Mouse (Mus musculus): Measurements from ENCODE around the gene Pcgf1. TPM values are rescaled to one million over a fixed set of nuclear protein-coding genes. Genes with fewer than 3 reads are reported as not detected.

Pcgf1 gene
- total RNA-seq, 1 experiment from 2014 or later = 29.2 TPM

DNA sequence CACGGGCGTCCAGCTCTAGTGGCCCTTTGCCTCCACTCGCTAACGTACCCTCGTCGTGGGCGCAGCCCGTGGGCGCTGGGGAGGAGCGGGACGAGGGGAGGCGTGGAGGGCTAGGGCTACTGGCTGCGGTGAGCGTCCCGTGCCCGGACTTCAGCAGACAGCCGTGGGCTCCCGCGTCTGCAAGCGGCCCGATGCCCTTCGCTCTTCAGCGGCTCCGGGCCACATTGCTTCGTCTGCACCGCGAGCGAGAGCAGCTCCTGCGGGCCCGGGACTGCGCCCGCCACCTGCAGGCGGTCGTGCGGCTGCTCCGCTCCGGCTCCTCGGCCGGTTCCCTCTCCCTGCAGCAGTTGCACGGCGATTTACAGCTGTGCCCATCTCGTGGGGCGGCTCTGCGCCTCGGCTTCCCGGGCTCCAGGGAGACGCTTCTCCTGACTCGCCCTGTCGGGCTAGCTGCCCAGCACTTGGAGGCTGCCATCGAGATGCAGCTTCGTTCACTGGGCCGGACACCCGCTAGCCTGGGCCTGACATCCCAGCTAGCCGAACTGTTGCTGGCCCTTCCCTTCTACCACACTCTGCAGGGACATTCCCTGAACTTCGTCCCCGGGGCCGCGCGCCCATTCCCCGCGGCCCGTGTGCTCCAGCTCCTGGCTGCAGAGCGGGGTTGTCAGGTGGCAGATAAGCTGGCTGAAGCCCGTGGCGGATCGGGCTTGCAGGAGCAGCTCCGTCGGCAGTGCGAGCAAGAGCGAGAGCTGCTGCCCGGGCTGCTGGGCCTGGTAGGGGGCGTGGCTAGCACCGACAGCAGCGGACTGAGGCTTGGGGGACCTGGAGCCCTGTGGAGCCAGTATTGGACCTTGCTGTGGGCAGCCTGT, 24.3 kb downstream of the Pcgf1 start:
- peak; percentile 81 for DNase-seq

GRCm38 (mm10) chr6:83103130-83103650, 25.5 kb downstream of the Pcgf1 start:
- DNase-seq = no peak

GRCm38 (mm10) chr6:83104158-83104557, 26.5 kb downstream of the Pcgf1 start:
- no peak for DNase-seq

DNA sequence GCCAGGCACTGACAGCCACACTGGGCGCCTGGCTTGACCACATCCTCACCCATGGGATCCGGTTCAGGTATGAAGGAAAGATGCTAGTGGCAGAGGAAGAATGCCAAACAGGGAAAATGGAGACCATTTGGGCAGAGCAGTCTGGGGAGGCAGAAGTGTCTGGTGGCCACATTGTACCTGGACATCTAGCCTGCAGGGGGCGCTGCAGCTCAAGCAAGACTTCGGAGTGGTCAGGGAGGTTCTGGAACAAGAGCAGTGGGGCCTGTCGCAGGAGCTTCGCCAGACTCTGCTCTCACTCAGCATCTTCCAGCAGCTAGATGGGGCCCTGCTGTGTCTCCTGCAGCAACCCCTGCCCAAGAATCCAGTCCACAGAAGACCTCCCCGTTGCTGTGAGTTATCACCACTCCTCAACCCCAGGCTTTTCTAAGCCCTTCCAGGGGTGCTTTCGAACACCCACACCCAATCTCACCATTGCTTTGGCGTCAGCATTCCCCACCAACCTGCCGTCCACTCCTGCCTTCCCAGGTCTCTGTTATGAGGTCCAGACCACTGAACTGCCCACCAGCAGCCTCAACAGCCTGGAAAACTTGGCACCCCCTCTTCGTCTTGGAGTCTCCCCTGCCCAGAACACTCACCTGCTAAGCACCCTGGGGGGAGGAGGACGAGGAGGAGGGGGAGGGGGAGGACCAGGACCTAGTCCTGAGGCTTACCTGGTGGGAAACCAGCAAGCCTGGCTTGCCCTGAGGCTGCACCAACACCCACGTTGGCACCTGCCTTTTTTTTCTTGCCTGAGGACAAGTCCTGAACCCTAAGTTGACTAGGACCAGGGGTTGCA, 30.1 kb downstream of the Pcgf1 start:
- peak; percentile 94 for DNase-seq

- peak; percentile 92 for DNase-seq
Observed at GRCm38 (mm10) chr6:83108762-83109668, 31.3 kb downstream of the Pcgf1 start, which contains the start of gene Mrpl53. Gene Mrpl53 (plus strand): TSS chr6:83109040.

- DNase-seq = no peak
Observed at GRCm38 (mm10) chr6:83111510-83112136, 34.0 kb downstream of the Pcgf1 start.

DNA sequence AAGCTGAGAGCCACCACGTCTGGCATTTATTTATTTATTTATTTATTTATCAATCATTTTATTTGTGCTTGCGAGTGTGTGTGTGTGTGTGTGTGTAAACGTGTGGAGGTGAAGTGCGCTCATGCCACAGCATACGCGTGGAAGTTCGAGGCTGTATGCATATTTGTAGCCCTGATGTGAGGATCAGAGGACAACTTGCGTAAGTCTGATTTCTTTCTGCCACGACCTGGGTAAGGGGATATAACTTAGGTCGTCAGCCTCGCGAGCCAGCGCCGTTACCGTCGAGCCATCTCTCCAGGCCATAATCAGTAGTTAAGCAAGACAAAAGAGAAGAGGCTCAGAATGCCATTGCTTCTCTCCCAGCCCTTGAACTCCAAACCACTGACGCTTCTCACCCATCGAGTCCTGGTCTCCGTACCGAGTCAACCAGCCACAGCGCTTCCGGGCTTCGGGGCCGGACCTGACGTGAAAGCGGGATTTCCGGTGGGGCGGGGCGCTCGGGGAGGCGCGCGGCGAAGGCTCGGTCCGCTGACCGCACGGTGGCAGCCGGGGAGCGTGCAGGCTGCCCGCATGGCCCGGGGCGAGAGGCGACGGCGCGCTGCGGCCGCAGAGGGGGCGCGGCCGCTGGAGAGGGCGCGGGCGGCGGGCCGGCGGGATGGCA, 37.5 kb downstream of the Pcgf1 start, which contains the start of gene Mogs:
Gene Mogs (plus strand): TSS at position 486 of the 661 bp plus-strand sequence.
- DNase-seq = peak; percentile 98

DNA sequence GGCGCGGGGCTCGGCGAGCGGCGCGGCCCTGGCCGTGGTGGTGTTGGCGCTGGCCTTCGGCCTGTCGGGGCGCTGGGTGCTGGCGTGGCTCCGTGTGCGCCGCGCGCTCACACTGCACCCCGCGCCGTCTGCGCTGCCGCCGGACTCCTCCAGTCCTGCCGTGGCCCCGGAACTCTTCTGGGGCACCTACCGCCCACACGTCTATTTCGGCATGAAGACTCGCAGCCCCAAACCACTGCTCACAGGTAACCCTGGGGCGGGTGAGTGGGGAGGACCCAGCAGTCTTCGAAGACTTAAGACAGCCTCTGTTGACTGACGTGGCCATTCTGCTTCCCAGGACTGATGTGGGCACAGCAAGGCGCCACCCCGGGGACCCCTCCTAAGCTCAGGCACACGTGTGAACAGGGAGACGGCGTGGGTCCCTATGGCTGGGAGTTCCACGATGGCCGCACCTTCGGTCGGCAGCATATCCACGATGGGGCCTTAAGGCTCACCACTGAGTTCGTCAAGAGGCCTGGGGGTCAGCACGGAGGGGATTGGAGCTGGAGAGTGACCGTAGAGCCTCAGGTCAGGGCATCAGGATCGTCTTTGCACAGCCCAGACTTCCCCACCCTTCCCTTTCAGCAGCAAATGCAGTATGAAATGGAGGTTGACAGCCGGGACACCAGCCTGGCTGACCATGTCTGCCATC, 38.2 kb downstream of the Pcgf1 start:
- DNase-seq = no peak

DNA sequence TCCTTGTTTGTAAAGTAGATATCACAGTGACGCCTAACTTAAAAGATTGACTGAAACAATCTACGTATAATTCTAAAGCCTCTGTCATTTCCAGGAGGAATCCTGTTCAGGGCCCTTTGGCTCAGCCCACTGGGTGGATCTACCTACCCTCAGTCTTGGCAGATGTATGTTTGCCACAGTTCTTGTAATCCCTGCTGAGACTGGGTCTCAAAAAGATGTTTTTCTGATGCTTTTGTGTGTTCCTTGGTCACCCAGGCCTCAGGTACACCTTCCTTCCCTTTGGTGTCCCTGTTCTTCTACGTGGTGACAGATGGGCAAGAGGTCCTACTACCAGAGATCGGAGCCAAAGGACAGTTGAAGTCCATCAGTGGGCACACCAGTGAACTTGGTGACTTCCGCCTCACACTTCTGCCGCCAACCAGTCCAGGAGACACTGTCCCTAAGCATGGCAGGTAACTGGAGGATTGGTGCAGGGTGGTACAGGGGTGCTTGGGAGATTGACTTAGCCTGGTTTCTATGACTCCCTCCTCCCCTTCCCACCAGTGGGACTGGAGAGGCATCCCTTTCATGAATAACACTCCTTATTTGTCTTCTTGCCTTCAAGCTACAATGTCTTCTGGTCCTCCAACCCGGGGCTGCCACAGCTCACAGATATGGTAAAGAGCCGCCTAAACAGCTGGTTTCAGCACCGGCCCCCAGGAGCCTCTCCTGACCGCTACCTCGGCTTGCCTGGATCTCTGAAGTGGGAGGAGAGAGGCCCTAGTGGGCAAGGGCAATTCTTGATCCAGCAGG, 38.9 kb downstream of the Pcgf1 start:
- no peak for DNase-seq

DNA sequence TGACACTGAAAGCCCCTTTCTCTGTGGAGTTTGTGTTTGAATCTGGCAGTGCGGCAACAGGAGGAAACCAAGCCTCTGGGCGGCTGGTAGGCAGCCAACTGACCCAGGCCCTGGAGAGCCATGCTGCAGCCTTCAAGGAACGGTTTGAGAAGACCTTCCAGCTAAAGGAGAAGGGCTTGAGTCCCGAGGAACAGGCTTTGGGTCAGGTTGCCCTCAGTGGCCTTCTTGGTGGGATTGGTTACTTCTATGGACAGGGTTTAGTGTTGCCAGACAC, 39.4 kb downstream of the Pcgf1 start:
- no peak for DNase-seq

- DNase-seq = no peak
Observed at GRCm38 (mm10) chr6:83117616-83118015, 39.9 kb downstream of the Pcgf1 start.

- DNase-seq = no peak
Observed at GRCm38 (mm10) chr6:83118369-83118768, 40.7 kb downstream of the Pcgf1 start.

DNA sequence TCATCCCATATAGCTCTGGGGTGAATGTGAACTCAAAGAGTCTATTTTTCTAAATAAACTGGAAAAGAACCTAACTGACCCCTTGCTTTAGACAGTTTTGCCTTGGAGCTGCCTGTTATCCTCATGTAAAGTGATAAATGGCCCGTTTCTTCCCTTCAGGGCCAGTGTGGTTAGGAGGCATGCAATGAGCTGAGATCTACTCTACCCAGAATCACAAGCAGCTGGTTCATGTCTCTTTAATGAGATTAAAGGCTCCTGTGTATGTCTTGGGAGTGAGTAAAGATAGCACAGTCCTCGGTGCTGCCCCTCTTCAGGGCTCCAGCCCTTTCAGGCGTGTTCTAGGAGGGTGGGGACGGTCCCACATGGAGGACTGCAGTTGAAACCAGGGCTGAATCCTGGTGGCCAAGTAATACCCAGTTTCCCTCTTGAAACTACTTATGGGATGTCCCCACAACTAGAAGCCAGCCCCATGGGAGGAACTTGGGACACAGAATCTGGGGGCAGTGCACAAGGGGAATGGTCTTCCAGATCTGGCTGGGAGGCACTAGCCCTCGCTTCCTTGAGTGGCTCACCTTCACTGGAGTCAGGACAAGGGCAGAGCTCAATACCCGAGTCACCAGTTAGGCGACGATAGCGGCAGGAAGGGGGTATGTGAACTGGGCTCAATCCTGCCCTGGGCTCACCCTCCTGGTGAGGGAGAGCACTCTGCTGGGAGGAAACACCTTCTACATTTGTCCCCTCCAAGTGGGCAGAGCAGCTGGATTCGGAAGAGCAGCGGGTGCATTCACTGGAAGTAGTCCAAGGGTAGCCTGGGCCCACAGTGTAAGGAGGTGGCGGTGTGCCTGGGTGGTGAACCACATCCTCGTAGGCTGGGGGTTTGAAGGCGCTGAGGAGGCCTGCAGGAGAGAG, 41.4 kb downstream of the Pcgf1 start:
- no peak for DNase-seq

GRCm38 (mm10) chr6:83119734-83120051, 42.0 kb downstream of the Pcgf1 start:
- DNase-seq = peak; percentile 56

DNA sequence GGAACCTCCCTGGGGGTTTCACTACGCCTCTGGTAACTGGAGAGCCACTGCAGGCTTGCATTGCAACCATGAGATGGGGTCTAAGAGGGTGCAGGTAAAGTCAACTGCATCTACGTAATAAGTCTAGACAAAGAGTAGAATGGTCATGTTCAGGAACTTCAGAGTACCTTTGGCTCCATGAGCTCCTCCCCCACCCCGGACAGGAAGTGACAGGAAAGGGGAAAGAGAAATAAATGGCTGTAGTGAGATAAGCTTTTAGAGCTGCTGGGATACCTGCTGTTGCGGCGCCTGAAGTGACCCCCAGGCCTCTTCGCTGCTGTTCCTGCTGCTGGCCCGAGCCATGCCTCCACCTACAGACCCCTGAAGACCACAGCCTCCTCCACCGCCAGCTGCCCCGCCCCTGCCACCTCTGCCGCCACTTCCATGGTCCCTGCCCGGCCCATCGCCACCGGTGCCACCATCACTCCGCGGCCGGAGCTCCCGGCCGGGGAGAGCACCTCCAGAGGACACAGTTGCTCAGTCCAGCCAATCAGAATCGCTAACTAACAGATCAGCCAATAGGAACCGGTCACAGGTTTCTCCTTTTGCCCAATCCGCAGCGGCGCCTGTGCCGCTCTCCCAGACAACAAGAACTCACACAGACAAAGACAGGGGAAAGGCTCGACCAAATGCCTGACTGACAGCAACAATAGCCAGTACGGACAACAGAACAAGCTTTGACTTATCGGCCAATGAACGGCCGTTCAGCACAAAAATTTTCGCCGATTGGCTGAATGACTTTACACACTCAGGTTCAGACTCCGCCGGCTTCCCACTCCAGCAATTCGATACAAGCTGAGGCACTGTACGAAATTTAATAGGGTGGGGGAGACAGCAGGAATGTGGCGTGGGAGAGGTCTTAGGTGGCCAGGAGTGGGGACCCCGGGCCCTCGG, 43.5 kb downstream of the Pcgf1 start, which contains the start of gene Wbp1:
Gene Wbp1 (minus strand): TSS at position 630 of the 933 bp plus-strand sequence.
- peak; percentile 97 for DNase-seq

- DNase-seq = no peak
Observed at GRCm38 (mm10) chr6:83121863-83122710, 44.4 kb downstream of the Pcgf1 start.
